Mouse (Mus musculus): ENCODE data around the gene Zfp784.
A peak's percentile ranks its signal among the peaks of the same experiment; 100 is the strongest.
"Not testable (repeated sequence)": the region's sequence is repeated elsewhere in the genome, so short reads cannot be mapped to it uniquely, and the experiment has no call there.

The Zfp784 gene

DNA sequence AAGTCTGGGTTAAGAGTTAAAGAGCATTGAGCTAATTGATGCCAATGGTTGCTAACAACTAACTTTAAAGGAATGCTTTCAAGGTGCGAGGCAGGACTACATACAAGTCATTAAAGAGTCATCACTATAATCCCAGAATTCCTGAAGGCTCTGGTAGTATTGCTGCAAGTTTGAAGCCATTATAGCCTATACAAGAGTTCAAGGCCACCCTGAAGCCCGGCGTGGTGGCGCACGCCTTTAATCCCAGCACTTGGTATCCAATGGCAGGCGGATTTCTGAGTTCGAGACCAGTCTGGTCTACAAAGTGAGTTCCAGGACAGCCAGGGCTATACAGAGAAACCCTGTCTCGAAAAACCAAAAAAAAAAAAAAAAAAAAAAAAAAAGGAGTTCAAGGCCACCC lies 18.7 kb downstream of the Zfp784 start:
- DNase-seq, result not testable (repeated sequence)

- no peak for DNase-seq
These were observed 20.3 kb downstream of the Zfp784 start for GRCm38 (mm10) chr7:5017931-5018330.

- peak; percentile 56 for DNase-seq
These were observed 20.9 kb downstream of the Zfp784 start for GRCm38 (mm10) chr7:5017352-5017751.

GRCm38 (mm10) chr7:5016920-5017319 lies 21.3 kb downstream of the Zfp784 start:
- no peak for DNase-seq

DNA sequence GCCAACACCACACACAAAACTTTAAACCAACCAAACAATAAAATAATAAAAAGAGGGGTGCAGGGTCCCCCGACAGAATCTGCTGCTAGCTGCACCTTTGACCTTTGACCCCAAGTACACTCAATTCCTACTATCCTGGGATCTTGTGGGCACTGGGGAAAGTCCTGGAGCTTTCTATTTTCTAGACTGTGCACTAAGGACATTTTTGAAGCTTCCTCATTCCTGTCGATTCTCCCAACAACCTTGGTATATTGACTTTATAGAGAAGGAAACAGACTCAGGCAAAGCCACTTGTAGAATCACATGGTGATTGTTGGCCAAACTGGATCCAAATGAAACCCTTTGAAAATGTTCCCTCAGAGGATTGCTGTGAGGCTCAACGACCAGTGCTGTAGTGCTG lies 22.2 kb downstream of the Zfp784 start:
- DNase-seq, result no peak

DNA sequence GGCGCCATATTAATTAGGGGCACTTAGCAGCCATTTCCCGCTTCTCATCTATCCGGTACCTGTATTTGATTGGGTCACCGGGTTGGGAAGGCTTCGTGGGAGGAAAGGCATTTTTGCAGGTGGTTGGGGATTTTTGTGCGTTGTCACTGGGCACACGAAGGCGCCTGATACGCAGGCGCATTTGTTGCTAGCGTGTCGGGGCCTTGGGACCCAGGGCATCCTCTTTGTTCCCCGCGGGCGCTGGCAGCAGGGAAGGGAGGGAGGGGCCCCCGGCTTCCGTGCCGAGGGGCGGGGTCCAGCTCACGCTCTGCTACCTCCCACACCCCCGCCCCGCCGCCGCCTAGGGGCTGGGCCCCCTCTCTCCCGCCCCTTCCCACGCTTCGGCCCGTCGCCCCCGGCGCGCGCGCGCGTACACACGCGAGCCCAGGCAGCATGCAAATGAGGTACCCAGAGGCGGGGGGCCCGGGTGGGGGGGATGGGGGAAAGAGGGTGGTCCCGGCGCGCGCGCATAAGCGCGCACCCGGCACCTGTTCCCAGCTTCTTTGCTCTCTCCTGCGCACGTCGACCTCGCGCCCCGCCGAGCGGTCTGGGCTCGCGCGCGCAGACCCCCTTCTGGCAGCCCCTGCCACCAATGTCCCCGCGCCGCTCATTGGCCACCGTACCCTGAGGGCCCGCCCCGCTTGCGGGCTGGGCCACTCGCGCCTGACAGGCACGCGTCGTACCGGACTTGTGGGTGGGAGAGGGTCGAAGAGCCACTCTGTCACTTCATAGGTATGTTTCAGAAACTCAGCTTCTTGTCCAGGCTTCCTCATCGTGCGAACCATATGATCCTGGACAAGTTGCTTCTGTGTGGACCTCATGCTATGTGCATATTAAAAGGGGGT lies 22.9 kb downstream of the Zfp784 start, which contains the start of gene Gm44973:
Gene Gm44973, plus strand, starts transcription at position 379 of the 884 bp plus-strand sequence.
- peak; percentile 97 for DNase-seq

- DNase-seq, result peak; percentile 98
These were observed 23.8 kb downstream of the Zfp784 start, which contains the start of the genes Zfp524 and Fiz1 for GRCm38 (mm10) chr7:5014251-5015117. TSS of gene Zfp524 (plus strand) at chr7:5014415. TSS of gene Fiz1 (minus strand) at chr7:5014697.

DNA sequence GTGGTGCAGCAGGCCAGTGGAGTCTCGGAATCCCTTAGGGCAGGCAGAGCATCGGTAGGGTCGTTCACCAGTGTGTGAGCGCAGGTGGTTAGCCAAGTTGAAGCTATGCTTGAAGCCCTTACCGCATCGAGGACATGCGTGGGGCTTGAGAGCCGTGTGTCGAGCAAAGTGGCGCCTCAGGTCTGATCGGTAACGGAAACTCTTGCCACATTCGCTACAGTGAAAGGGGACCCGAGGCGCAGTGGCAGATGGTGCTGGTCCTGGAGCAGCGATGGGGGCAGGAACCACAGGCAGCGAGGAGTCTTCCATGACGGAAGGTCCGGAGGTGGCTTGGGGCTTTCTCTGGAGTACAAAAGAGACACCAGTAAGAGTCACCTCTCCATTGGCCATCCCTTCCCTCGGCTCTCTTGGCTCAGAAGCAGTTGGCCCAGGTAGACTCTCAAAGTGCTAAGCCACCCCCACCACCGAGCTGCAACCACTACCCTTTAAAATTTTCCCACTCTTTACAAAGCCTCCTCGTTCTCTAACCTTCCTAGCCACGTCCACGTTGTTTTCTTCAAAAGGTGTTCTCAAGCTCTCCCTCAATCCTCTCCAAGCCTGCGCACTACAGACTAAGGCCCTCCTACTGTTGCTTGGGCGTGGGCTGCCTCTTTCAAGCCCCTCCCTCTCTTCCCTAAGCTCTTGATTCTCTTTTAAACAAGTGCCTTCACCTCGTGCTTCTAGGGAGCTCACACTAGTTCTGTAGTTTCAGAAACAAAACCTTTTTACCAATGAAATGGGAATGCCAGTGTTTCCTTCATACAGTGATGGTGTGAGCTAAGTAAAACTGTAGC lies 25.3 kb downstream of the Zfp784 start:
- no peak for DNase-seq

DNA sequence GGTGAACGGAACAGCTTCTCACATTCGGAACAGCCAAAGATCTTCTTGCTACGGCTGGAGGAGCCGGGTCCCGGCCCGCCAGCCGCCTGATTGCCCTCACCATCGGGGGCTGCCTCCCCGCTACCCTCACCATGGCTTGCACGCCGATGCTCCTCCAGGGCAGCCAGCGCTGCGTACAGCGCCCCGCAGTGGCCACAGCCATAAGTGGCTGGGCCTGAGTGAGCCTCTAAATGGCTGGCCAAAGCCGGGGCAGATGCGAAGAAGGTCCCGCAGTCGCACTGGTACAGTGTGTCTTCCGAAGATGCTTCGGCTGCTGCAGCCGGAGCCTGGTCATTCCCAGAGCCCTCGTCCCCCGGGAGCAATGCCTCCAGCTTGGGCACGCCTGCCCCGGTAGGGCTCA lies 30.0 kb downstream of the Zfp784 start:
- no peak for DNase-seq

- not testable (repeated sequence) for DNase-seq
These were observed 35.4 kb downstream of the Zfp784 start for GRCm38 (mm10) chr7:5002876-5003275.

DNA sequence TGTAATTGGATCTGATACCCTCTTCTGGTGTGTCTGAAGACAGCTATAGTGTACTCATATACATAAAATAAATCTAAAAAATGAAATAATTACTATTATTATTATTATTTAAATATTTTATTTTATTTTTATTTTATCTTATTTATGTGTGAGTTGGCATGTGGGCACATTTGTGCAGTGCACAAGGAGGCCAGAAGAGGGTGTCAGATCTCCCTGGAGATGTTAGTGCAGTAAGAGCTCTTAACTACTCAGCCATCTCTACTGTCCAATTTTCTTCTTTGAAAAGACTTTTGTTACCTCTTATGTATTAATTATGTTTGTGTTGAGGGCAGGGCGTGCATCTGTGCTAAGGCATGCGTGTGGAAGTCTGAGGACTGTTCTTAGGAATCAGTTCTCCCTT lies 38.4 kb downstream of the Zfp784 start:
- DNase-seq, result peak; percentile 49

GRCm38 (mm10) chr7:4996934-4997333 lies 41.3 kb downstream of the Zfp784 start:
- no peak for DNase-seq

GRCm38 (mm10) chr7:4996003-4996895 lies 42.0 kb downstream of the Zfp784 start, which contains the start of gene Zfp579:
TSS of gene Zfp579 (minus strand) at chr7:4996158.
- peak; percentile 97 for DNase-seq

DNA sequence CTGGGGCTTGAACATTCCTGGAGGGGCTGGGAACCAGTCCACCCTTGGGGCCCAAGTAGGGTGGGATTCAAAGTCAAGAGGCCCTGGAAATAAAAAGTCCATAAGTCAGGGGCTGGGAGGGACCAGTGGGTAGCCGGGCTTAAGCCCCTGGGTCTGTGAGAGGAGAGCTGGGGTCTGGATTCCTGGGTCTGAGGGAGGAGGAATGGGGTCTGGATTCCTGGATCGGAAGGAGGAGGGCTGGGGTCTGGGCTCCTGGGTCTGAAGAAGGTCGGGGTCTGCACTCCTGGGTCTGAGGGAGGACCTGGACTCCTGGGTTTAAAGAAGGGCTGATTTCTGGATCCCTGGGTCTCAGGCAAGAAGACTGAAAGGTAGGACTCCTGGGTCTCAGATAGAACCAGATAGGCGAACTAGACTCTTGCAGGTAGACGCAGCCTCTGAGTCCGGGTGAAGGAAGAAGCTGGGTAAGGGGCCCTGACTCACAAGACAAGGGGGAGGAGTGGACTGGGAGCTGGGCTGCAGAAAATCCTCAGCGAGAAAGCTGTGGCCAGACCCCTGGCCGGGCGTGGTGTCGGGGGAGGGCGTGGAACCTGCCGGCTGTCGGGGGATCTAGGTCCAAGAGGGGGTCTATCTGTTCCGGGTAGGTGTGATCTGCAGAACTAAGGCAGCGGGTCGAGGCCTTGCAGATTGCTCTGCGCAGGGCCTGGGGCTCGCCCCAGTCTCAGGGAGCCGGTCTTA lies 42.8 kb downstream of the Zfp784 start:
- DNase-seq, result no peak

- no peak for DNase-seq
These were observed 44.1 kb downstream of the Zfp784 start for GRCm38 (mm10) chr7:4993999-4994788.

DNA sequence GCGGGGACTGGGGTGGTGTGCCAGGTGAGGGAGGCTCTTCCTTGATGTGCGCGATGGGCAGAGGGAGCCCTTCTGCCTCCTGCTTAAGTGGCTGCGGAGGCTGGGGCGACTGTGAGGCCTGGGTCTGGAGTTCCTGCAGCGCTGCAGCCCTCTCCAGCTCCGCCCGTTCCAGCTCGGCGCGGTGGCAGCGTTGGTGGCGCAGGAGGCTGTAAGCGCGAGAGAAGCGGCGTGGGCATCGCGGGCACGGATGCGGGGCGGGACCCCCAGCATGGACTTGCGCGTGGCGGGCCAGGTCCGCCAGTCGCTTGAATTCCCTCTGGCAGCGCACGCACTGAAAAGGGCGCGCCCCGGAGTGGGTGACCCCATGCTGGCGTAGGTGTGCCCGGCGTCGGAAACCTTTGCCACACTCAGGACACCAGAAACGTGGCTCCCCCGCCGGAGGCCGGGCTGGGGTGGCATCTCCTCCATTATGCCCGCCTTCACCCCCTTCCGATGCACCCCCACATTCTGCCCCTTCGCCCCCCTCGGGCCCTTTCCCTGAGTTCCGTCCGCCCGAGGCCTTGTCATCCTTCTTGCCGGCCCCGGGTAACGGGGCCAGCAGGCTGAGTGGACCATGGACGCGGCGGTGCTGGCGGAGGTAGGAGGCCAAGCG lies 44.8 kb downstream of the Zfp784 start:
- DNase-seq, result no peak

- DNase-seq, result no peak
These were observed 50.0 kb downstream of the Zfp784 start for GRCm38 (mm10) chr7:4988250-4988649.
